24 mouse cellular contexts compared by ENCODE assay signal in genomic region chr16:46205114-46205513, GRCm38 (mm10). TPM values are rescaled to one million over a fixed set of nuclear protein-coding genes. Genes with fewer than 3 reads are reported as not detected.
DNase-seq lines count a peak whose midpoint lies in the region; ATAC-seq and TF ChIP-seq lines count a peak whose summit lies in the region.
"Had no signal": no experiment of that assay in that cellular context is flagged by ENCODE, and none has a peak within 500 bp of the region (broad histone marks: within the 10 kb centered on the region; RNA-seq: fewer than 3 reads in every experiment).

No protein-coding gene starts in this region.

- WGBS in forebrain, embryonic 11.5 days: 79% methylated on average over 1 of the region's 1 CpGs
- WGBS in forebrain, postnatal 0 days: 37% methylated on average over 1 of the region's 1 CpGs
- whole genome bisulfite sequencing in forebrain, embryonic 14.5 days: 43% methylated on average over 1 of the region's 1 CpGs
- WGBS in forebrain, embryonic 10.5 days: 95% methylated on average over 1 of the region's 1 CpGs
- WGBS in forebrain, embryonic 16.5 days: 41% methylated on average over 1 of the region's 1 CpGs
- WGBS in hindbrain, embryonic 10.5 days: 94% methylated on average over 1 of the region's 1 CpGs

- no peaks in the 10 kb centered on the region for H3K9me3 ChIP-seq in forebrain, embryonic 11.5 days (ENCODE audit: control insufficient read depth, low read length)
- H3K9me3 ChIP-seq in forebrain, postnatal 0 days (ENCODE audit: low read length): no peaks in the 10 kb centered on the region
- no peaks in the 10 kb centered on the region for H3K9me3 ChIP-seq in forebrain, embryonic 14.5 days (replicated peaks; ENCODE audit: control insufficient read depth, low read length)
- H3K9me3 ChIP-seq in forebrain, embryonic 10.5 days: no peaks in the 10 kb centered on the region
- H3K9me3 ChIP-seq in forebrain, embryonic 16.5 days (ENCODE audit: control insufficient read depth, low read length): no peaks in the 10 kb centered on the region
- no peaks in the 10 kb centered on the region for H3K9me3 ChIP-seq in hindbrain, embryonic 10.5 days
- H3K9me3 ChIP-seq: embryonic facial prominence, embryonic 13.5 days; embryonic facial prominence, embryonic 15.5 days had no signal

- no peaks in the 10 kb centered on the region for H3K36me3 ChIP-seq in forebrain, embryonic 11.5 days (ENCODE audit: control insufficient read depth, insufficient read depth, low read length)
- no peaks in the 10 kb centered on the region for H3K36me3 ChIP-seq in forebrain, postnatal 0 days (ENCODE audit: insufficient read depth)
- H3K36me3 ChIP-seq in forebrain, embryonic 14.5 days (ENCODE audit: control insufficient read depth, insufficient read depth, low read length): no peaks in the 10 kb centered on the region
- H3K36me3 ChIP-seq in forebrain, embryonic 10.5 days (replicated peaks): no peaks in the 10 kb centered on the region
- H3K36me3 ChIP-seq in forebrain, embryonic 16.5 days (ENCODE audit: control insufficient read depth, insufficient read depth): no peaks in the 10 kb centered on the region
- H3K36me3 ChIP-seq in hindbrain, embryonic 10.5 days: no peaks in the 10 kb centered on the region
- H3K36me3 ChIP-seq: embryonic facial prominence, embryonic 13.5 days; embryonic facial prominence, embryonic 15.5 days; G1E had no signal

- no peak for TF ChIP-seq CTCF in forebrain, postnatal 0 days (IDR thresholded peaks at IDR 0.05; ENCODE audit: low read depth)

- no peak for DNase-seq in forebrain, embryonic 11.5 days (ENCODE audit: low spot score)
- no peak for DNase-seq in forebrain, postnatal 0 days
- DNase-seq in forebrain, embryonic 14.5 days (ENCODE audit: low spot score): peak; percentile 60
- no peak for DNase-seq in forebrain, embryonic 10.5 days (ENCODE audit: extremely low spot score, low spot score)
- DNase-seq in hindbrain, embryonic 10.5 days (ENCODE audit: low spot score): no peak
- DNase-seq: adrenal gland, adult 8-10 months; adrenal gland, postnatal 14 days; adrenal gland, postnatal 36 days; B cell, adult 2 months; cerebellum, adult 11 months; cerebellum, adult 18-20 months; cerebellum, adult 8-10 months; cerebellum, adult 9-11 months; cerebellum, postnatal 14 days; cerebellum, postnatal 36 days; embryo, embryonic 11 days had no signal

- no peak overlapping the region for H3K4me3 ChIP-seq in forebrain, embryonic 11.5 days (ENCODE audit: low read depth, low read length)
- H3K4me3 ChIP-seq in forebrain, postnatal 0 days (ENCODE audit: low read depth, low read length): no peak overlapping the region
- H3K4me3 ChIP-seq in forebrain, embryonic 14.5 days (ENCODE audit: low read depth, low read length): no peak overlapping the region
- no peak overlapping the region for H3K4me3 ChIP-seq in forebrain, embryonic 10.5 days
- no peak overlapping the region for H3K4me3 ChIP-seq in forebrain, embryonic 16.5 days (replicated peaks; ENCODE audit: low read length)
- no peak overlapping the region for H3K4me3 ChIP-seq in hindbrain, embryonic 10.5 days
- H3K4me3 ChIP-seq: embryonic facial prominence, embryonic 13.5 days; embryonic facial prominence, embryonic 15.5 days had no signal

- peak; percentile 44; the same call in 1 of the 2 replicates for ATAC-seq in forebrain, embryonic 11.5 days (replicated peaks; ENCODE audit: low FRiP score)
- ATAC-seq in forebrain, postnatal 0 days: no peak
- ATAC-seq in forebrain, embryonic 14.5 days: peak; percentile 58
- peak; percentile 84 for ATAC-seq in forebrain, embryonic 16.5 days
- ATAC-seq: activated CD4-positive, CD25-positive, alpha-beta regulatory T cell, adult 4 months; CD4-positive, CD25-positive, alpha-beta regulatory T cell, adult 4 months; Patski had no signal

- H3K9ac ChIP-seq in forebrain, embryonic 11.5 days (ENCODE audit: low read length): no peak overlapping the region
- no peak overlapping the region for H3K9ac ChIP-seq in forebrain, postnatal 0 days
- H3K9ac ChIP-seq in forebrain, embryonic 14.5 days (ENCODE audit: low read length): no peak overlapping the region
- H3K9ac ChIP-seq in forebrain, embryonic 16.5 days (replicated peaks; ENCODE audit: low read depth, low read length): no peak overlapping the region
- H3K9ac ChIP-seq: embryonic facial prominence, embryonic 13.5 days; embryonic facial prominence, embryonic 15.5 days had no signal

- no peaks in the 10 kb centered on the region for H3K4me1 ChIP-seq in forebrain, embryonic 11.5 days (replicated peaks; ENCODE audit: control insufficient read depth, insufficient read depth, low read length)
- H3K4me1 ChIP-seq in forebrain, postnatal 0 days (ENCODE audit: insufficient read depth): no peaks in the 10 kb centered on the region
- no peaks in the 10 kb centered on the region; the same call in 1 of the 2 replicates for H3K4me1 ChIP-seq in forebrain, embryonic 14.5 days (ENCODE audit: control insufficient read depth, insufficient read depth, low read length)
- no peaks in the 10 kb centered on the region for H3K4me1 ChIP-seq in forebrain, embryonic 10.5 days
- no peaks in the 10 kb centered on the region for H3K4me1 ChIP-seq in forebrain, embryonic 16.5 days (replicated peaks; ENCODE audit: control insufficient read depth, insufficient read depth, low read length)
- no peaks in the 10 kb centered on the region for H3K4me1 ChIP-seq in hindbrain, embryonic 10.5 days (replicated peaks)
- H3K4me1 ChIP-seq: embryonic facial prominence, embryonic 13.5 days; embryonic facial prominence, embryonic 15.5 days had no signal

- no peak overlapping the region for H3K27ac ChIP-seq in forebrain, embryonic 11.5 days (ENCODE audit: low read depth, low read length)
- H3K27ac ChIP-seq in forebrain, postnatal 0 days (ENCODE audit: low read depth, low read length): no peak overlapping the region
- no peak overlapping the region for H3K27ac ChIP-seq in forebrain, embryonic 14.5 days (ENCODE audit: low read depth, low read length)
- no peak overlapping the region for H3K27ac ChIP-seq in forebrain, embryonic 10.5 days
- no peak overlapping the region for H3K27ac ChIP-seq in forebrain, embryonic 16.5 days (ENCODE audit: low read length)
- H3K27ac ChIP-seq in hindbrain, embryonic 10.5 days: no peak overlapping the region
- H3K27ac ChIP-seq: embryonic facial prominence, embryonic 13.5 days; embryonic facial prominence, embryonic 15.5 days had no signal

- no peak overlapping the region for H3K4me2 ChIP-seq in forebrain, embryonic 11.5 days (ENCODE audit: low read depth, low read length, severe bottlenecking)
- H3K4me2 ChIP-seq in forebrain, postnatal 0 days (ENCODE audit: low read depth): no peak overlapping the region
- no peak overlapping the region for H3K4me2 ChIP-seq in forebrain, embryonic 14.5 days (ENCODE audit: low read length)
- no peak overlapping the region for H3K4me2 ChIP-seq in forebrain, embryonic 16.5 days (ENCODE audit: low read length)
- H3K4me2 ChIP-seq: embryonic facial prominence, embryonic 13.5 days; embryonic facial prominence, embryonic 15.5 days had no signal

- H3K27me3 ChIP-seq in forebrain, embryonic 11.5 days (ENCODE audit: control insufficient read depth, insufficient read depth, low read length): no peaks in the 10 kb centered on the region
- no peaks in the 10 kb centered on the region for H3K27me3 ChIP-seq in forebrain, postnatal 0 days (ENCODE audit: insufficient read depth, low read length)
- no peaks in the 10 kb centered on the region for H3K27me3 ChIP-seq in forebrain, embryonic 14.5 days (replicated peaks; ENCODE audit: control insufficient read depth, insufficient read depth, low read length)
- H3K27me3 ChIP-seq in forebrain, embryonic 10.5 days (ENCODE audit: poor library complexity, severe bottlenecking): no peaks in the 10 kb centered on the region
- H3K27me3 ChIP-seq in forebrain, embryonic 16.5 days (replicated peaks; ENCODE audit: control insufficient read depth, insufficient read depth, low read length): no peaks in the 10 kb centered on the region
- no peaks in the 10 kb centered on the region for H3K27me3 ChIP-seq in hindbrain, embryonic 10.5 days (ENCODE audit: insufficient read depth, poor library complexity, severe bottlenecking)
- H3K27me3 ChIP-seq: CH12.LX; embryonic facial prominence, embryonic 13.5 days; embryonic facial prominence, embryonic 15.5 days; Patski had no signal

RNA-seq across cellular contexts. Expression of gene Gm4737, which starts 50.2 kb away (rescaled TPM):
- polyA plus RNA-seq in forebrain, embryonic 11.5 days (2014; fragmentation: Nextera tagmentation; extraction: Ambion mirVana): 3.7 and 4.7 TPM in 2 replicates
- total RNA-seq in forebrain, postnatal 0 days (2014; rRNA removed): 0.90 and 1.4 TPM in 2 replicates
- polyA plus RNA-seq in forebrain, postnatal 0 days (2015; fragmentation: Nextera tagmentation; extraction: Ambion mirVana): 0.90 and 2.1 TPM in 2 replicates
- polyA plus RNA-seq in forebrain, embryonic 14.5 days (2014; fragmentation: Nextera tagmentation; extraction: Ambion mirVana): 1.2 and 2.0 TPM in 2 replicates
- 3.9 and 4.5 TPM in 2 replicates for polyA plus RNA-seq in forebrain, embryonic 10.5 days (2016; fragmentation: Nextera tagmentation; extraction: Ambion mirVana)
- 2.3 and 2.9 TPM in 2 replicates for polyA plus RNA-seq in forebrain, embryonic 16.5 days (2015; fragmentation: Nextera tagmentation; extraction: Ambion mirVana)
- polyA plus RNA-seq in hindbrain, embryonic 10.5 days (2016; fragmentation: Nextera tagmentation; extraction: Ambion mirVana): 2.7 and 3.6 TPM in 2 replicates
